9 mouse cellular contexts compared by ENCODE assay signal in the genomic region with DNA sequence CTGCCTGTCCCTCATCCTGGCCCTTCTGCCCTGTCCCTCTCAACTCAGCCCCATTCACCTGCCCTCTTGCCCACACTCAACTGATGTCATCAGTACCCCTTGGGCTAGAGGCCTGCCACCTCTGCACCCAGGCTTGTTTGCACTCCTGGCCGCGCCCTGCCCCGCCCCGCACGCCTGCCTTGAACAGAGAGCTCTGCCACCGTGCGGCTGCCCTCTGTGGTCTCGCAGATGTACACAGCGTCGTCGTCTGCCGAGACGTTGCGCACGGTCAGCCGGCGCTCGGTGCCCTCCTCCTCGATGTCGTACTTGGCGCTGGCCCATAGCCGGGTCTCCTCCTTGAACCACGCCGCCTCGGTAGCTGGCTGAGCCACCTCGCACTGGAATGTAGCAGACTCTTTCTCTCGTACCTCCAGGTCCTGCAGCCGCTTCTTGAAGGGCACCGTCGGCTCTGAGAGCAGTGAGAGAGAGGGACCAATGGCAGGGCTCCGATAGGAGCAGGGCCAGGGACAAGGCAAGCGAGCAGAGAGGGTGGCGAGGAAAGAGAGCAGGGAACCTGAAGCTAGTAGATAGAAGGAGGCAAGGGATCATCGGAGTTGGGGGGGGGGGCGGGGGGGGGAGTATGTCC. TPM values are rescaled to one million over a fixed set of nuclear protein-coding genes. Genes with fewer than 3 reads are reported as not detected.
DNase-seq lines count a peak whose midpoint lies in the region; ATAC-seq and TF ChIP-seq lines count a peak whose summit lies in the region.
"Had no signal": no experiment of that assay in that cellular context is flagged by ENCODE, and none has a peak within 500 bp of the region (broad histone marks: within the 10 kb centered on the region; RNA-seq: fewer than 3 reads in every experiment).

No protein-coding gene starts in this region.

- H3K9me3 ChIP-seq in liver, embryonic 11.5 days (ENCODE audit: control insufficient read depth, low read length) = no peaks in the 10 kb centered on the region
- H3K9me3 ChIP-seq in forebrain, postnatal 0 days (ENCODE audit: low read length) = no peaks in the 10 kb centered on the region
- H3K9me3 ChIP-seq in limb, embryonic 13.5 days = no peaks in the 10 kb centered on the region
- H3K9me3 ChIP-seq in neural tube, embryonic 13.5 days = no peaks in the 10 kb centered on the region
- H3K9me3 ChIP-seq: liver, embryonic 13.5 days had no signal

- WGBS in liver, embryonic 11.5 days = 7% methylated on average over 34 of the region's 35 CpGs
- WGBS in forebrain, postnatal 0 days = 8% methylated on average over 35 of the region's 35 CpGs
- 5% methylated on average over 34 of the region's 35 CpGs for WGBS in limb, embryonic 13.5 days
- 10% methylated on average over 32 of the region's 35 CpGs for WGBS in neural tube, embryonic 13.5 days

- H3K27ac ChIP-seq in liver, embryonic 11.5 days (ENCODE audit: low read depth, low read length) = no peak overlapping the region
- H3K27ac ChIP-seq in forebrain, postnatal 0 days (ENCODE audit: low read depth, low read length) = no peak overlapping the region
- no peak overlapping the region for H3K27ac ChIP-seq in limb, embryonic 13.5 days
- no peak overlapping the region for H3K27ac ChIP-seq in neural tube, embryonic 13.5 days (replicated peaks)
- H3K27ac ChIP-seq: liver, embryonic 13.5 days had no signal

- no peaks in the 10 kb centered on the region for H3K36me3 ChIP-seq in liver, embryonic 11.5 days (ENCODE audit: control insufficient read depth, insufficient read depth, low read length)
- no peaks in the 10 kb centered on the region for H3K36me3 ChIP-seq in forebrain, postnatal 0 days (ENCODE audit: insufficient read depth)
- no peaks in the 10 kb centered on the region for H3K36me3 ChIP-seq in limb, embryonic 13.5 days
- H3K36me3 ChIP-seq in neural tube, embryonic 13.5 days = no peaks in the 10 kb centered on the region
- H3K36me3 ChIP-seq: liver, embryonic 13.5 days had no signal

- peaks cover 3% of the 10 kb centered on the region; the same call in 1 of the 2 replicates for H3K4me1 ChIP-seq in liver, embryonic 11.5 days (replicated peaks; ENCODE audit: control insufficient read depth, insufficient read depth, low read length)
- no peaks in the 10 kb centered on the region for H3K4me1 ChIP-seq in forebrain, postnatal 0 days (ENCODE audit: insufficient read depth)
- H3K4me1 ChIP-seq in limb, embryonic 13.5 days = peaks cover 12% of the 10 kb centered on the region
- H3K4me1 ChIP-seq in neural tube, embryonic 13.5 days (replicated peaks) = peaks cover 19% of the 10 kb centered on the region; the same call in 1 of the 2 replicates
- H3K4me1 ChIP-seq: liver, embryonic 13.5 days had no signal

- no peak for ATAC-seq in liver, embryonic 11.5 days (replicated peaks; ENCODE audit: low FRiP score)
- ATAC-seq in forebrain, postnatal 0 days = 0 out of 2 replicates have a peak, but pooled peaks have one; percentile 20
- ATAC-seq in limb, embryonic 13.5 days (ENCODE audit: low FRiP score, low read depth) = no peak
- no peak for ATAC-seq in neural tube, embryonic 13.5 days (ENCODE audit: low read depth)

- TF ChIP-seq CTCF in forebrain, postnatal 0 days (IDR thresholded peaks at IDR 0.05; ENCODE audit: low read depth) = no peak

- peak overlapping the region; percentile 31 for H3K4me2 ChIP-seq in liver, embryonic 11.5 days
- peak overlapping the region; percentile 50; the same call in 1 of the 2 replicates for H3K4me2 ChIP-seq in forebrain, postnatal 0 days (ENCODE audit: low read depth)
- peak overlapping the region; percentile 38 for H3K4me2 ChIP-seq in limb, embryonic 13.5 days (replicated peaks)
- H3K4me2 ChIP-seq in neural tube, embryonic 13.5 days = peak overlapping the region; percentile 21; the same call in 1 of the 2 replicates
- H3K4me2 ChIP-seq: liver, embryonic 13.5 days had no signal

- peaks cover 72% of the 10 kb centered on the region for H3K27me3 ChIP-seq in liver, embryonic 11.5 days (replicated peaks; ENCODE audit: control insufficient read depth, insufficient read depth, low read length)
- peaks cover 38% of the 10 kb centered on the region for H3K27me3 ChIP-seq in forebrain, postnatal 0 days (ENCODE audit: insufficient read depth, low read length)
- peaks cover 89% of the 10 kb centered on the region for H3K27me3 ChIP-seq in limb, embryonic 13.5 days
- peaks cover 72% of the 10 kb centered on the region for H3K27me3 ChIP-seq in neural tube, embryonic 13.5 days

- no peak for DNase-seq in liver, embryonic 11.5 days (ENCODE audit: low spot score)
- no peak for DNase-seq in liver
- no peak for DNase-seq in forebrain, postnatal 0 days
- DNase-seq in layer of hippocampus, adult 9-11 months = no peak
- no peak for DNase-seq in gastrocnemius, adult 18-20 months (ENCODE audit: low spot score)
- no peak for DNase-seq in right cerebral cortex, postnatal 14 days
- DNase-seq: liver, embryonic 13.5 days had no signal

- H3K9ac ChIP-seq in liver, embryonic 11.5 days (ENCODE audit: low read depth, low read length) = no peak overlapping the region
- no peak overlapping the region for H3K9ac ChIP-seq in forebrain, postnatal 0 days
- H3K9ac ChIP-seq in limb, embryonic 13.5 days = peak overlapping the region; percentile 39; the same call in 1 of the 2 replicates
- H3K9ac ChIP-seq in neural tube, embryonic 13.5 days = no peak overlapping the region
- H3K9ac ChIP-seq: liver, embryonic 13.5 days had no signal

- no peak overlapping the region for H3K4me3 ChIP-seq in liver, embryonic 11.5 days (ENCODE audit: low read depth, low read length)
- 0 out of 2 replicates have a peak overlapping the region, but pooled peaks have one; percentile 20 for H3K4me3 ChIP-seq in forebrain, postnatal 0 days (ENCODE audit: low read depth, low read length)
- peak overlapping the region; percentile 24 for H3K4me3 ChIP-seq in limb, embryonic 13.5 days
- 0 out of 2 replicates have a peak overlapping the region, but pooled peaks have one; percentile 11 for H3K4me3 ChIP-seq in neural tube, embryonic 13.5 days
- H3K4me3 ChIP-seq: liver, embryonic 13.5 days had no signal

RNA-seq across cellular contexts. Expression of a gene that starts 1.7 kb away (rescaled TPM):
- 0.64 and 1.2 TPM in 2 replicates for polyA plus RNA-seq in liver, embryonic 11.5 days (2014; fragmentation: Nextera tagmentation; extraction: Ambion mirVana)
- 1.5 and 1.7 TPM in 2 replicates for total RNA-seq in forebrain, postnatal 0 days (2014; rRNA removed)
- 0.23 and 0.31 TPM in 2 replicates for polyA plus RNA-seq in forebrain, postnatal 0 days (2015; fragmentation: Nextera tagmentation; extraction: Ambion mirVana)
- 1.5 and 1.7 TPM in 2 replicates for polyA plus RNA-seq in limb, embryonic 13.5 days (2015; fragmentation: Nextera tagmentation; extraction: Ambion mirVana)
- 0.27 and 0.55 TPM in 2 replicates for polyA plus RNA-seq in neural tube, embryonic 13.5 days (2015; fragmentation: Nextera tagmentation; extraction: Ambion mirVana)
- 1,000 to 10,000 TPM; 1,684 to 1,873 TPM for total RNA-seq in gastrocnemius, adult 18-20 months (2021)

RNA-seq across cellular contexts. Expression of a gene that starts 29.1 kb away (rescaled TPM):
- polyA plus RNA-seq in liver, embryonic 11.5 days (2014; fragmentation: Nextera tagmentation; extraction: Ambion mirVana) = 6.8 and 6.9 TPM in 2 replicates
- total RNA-seq in forebrain, postnatal 0 days (2014; rRNA removed) = 11.2 and 13.8 TPM in 2 replicates
- polyA plus RNA-seq in forebrain, postnatal 0 days (2015; fragmentation: Nextera tagmentation; extraction: Ambion mirVana) = 10.8 and 11.1 TPM in 2 replicates
- polyA plus RNA-seq in limb, embryonic 13.5 days (2015; fragmentation: Nextera tagmentation; extraction: Ambion mirVana) = 3.5 and 4.4 TPM in 2 replicates
- polyA plus RNA-seq in neural tube, embryonic 13.5 days (2015; fragmentation: Nextera tagmentation; extraction: Ambion mirVana) = 6.0 and 6.3 TPM in 2 replicates
- 1 to 10 TPM; 6.9 to 7.2 TPM for total RNA-seq in gastrocnemius, adult 18-20 months (2021)

RNA-seq across cellular contexts. Expression of a gene that starts 48.5 kb away (rescaled TPM):
- polyA plus RNA-seq in liver, embryonic 11.5 days (2014; fragmentation: Nextera tagmentation; extraction: Ambion mirVana) = 0.07 TPM in 1 of 2 replicates, not detected in the other
- total RNA-seq in forebrain, postnatal 0 days (2014; rRNA removed) = 0.76 and 1.2 TPM in 2 replicates
- 0.19 and 0.31 TPM in 2 replicates for polyA plus RNA-seq in forebrain, postnatal 0 days (2015; fragmentation: Nextera tagmentation; extraction: Ambion mirVana)
- polyA plus RNA-seq in limb, embryonic 13.5 days (2015; fragmentation: Nextera tagmentation; extraction: Ambion mirVana) = 0.25 and 0.47 TPM in 2 replicates
- polyA plus RNA-seq in neural tube, embryonic 13.5 days (2015; fragmentation: Nextera tagmentation; extraction: Ambion mirVana) = 0.17 TPM in 1 of 2 replicates, not detected in the other
- total RNA-seq in gastrocnemius, adult 18-20 months (2021) = under 1 TPM; 0.23 to 0.33 TPM

RNA-seq across cellular contexts. Expression of a gene that starts 57.5 kb away (rescaled TPM):
- 131 and 134 TPM in 2 replicates for polyA plus RNA-seq in liver, embryonic 11.5 days (2014; fragmentation: Nextera tagmentation; extraction: Ambion mirVana)
- total RNA-seq in forebrain, postnatal 0 days (2014; rRNA removed) = 122 and 157 TPM in 2 replicates
- 274 and 284 TPM in 2 replicates for polyA plus RNA-seq in forebrain, postnatal 0 days (2015; fragmentation: Nextera tagmentation; extraction: Ambion mirVana)
- 136 and 138 TPM in 2 replicates for polyA plus RNA-seq in limb, embryonic 13.5 days (2015; fragmentation: Nextera tagmentation; extraction: Ambion mirVana)
- 179 and 191 TPM in 2 replicates for polyA plus RNA-seq in neural tube, embryonic 13.5 days (2015; fragmentation: Nextera tagmentation; extraction: Ambion mirVana)
- 10 to 100 TPM; 32.9 to 38.0 TPM for total RNA-seq in gastrocnemius, adult 18-20 months (2021)
